Mouse (Mus musculus) limb, embryonic 14.5 days (tissue): Measurements from ENCODE around the gene Ttc39a. TPM values are rescaled to one million over a fixed set of nuclear protein-coding genes. Genes with fewer than 3 reads are reported as not detected.

Experiments
- ATAC-seq: fragments of 200-750 bp; cut with Nextera tagmentation; 2 replicates; pipeline ENCODE4 v1.8.0; 2017; ENCODE audit warnings: low read depth, moderate number of reproducible peaks, moderate TSS enrichment; ENCODE audit not compliant: low FRiP score
- DNase-seq: peaks from one replicate; pipeline ENCODE4 v3.0.0-alpha.2; 2015; ENCODE audit warnings: low spot score
- H3K27ac ChIP-seq: fragments of 300-500 bp; sonication (generic); replicated peaks from 2 replicates; pipeline ENCODE4 v1.5.1; 2014; ENCODE audit warnings: low read depth, mild to moderate bottlenecking, low read length, moderate library complexity, mixed read lengths
- H3K27me3 ChIP-seq: fragments of 300-500 bp; sonication (generic); 2 replicates; pipeline ENCODE4 v1.6.1; 2014; ENCODE audit warnings: low read length, mixed read lengths; ENCODE audit not compliant: control insufficient read depth, insufficient read depth
- H3K36me3 ChIP-seq: fragments of 300-500 bp; sonication (generic); 2 replicates; pipeline ENCODE4 v1.6.1; 2014; ENCODE audit warnings: mild to moderate bottlenecking, low read length, moderate library complexity, mixed read lengths; ENCODE audit not compliant: control insufficient read depth, insufficient read depth
- H3K4me1 ChIP-seq: fragments of 300-500 bp; sonication (generic); 2 replicates; pipeline ENCODE4 v1.6.1; 2014; ENCODE audit warnings: antibody characterized with exemption, low read length, mixed read lengths; ENCODE audit not compliant: control insufficient read depth, insufficient read depth
- H3K4me2 ChIP-seq: fragments of 300-500 bp; sonication (generic); replicated peaks from 2 replicates; pipeline ENCODE4 v1.6.1; 2014; ENCODE audit warnings: low read depth, mild to moderate bottlenecking, low read length, moderate library complexity; ENCODE audit not compliant: severe bottlenecking
- H3K4me3 ChIP-seq: fragments of 300-500 bp; sonication (generic); replicated peaks from 2 replicates; pipeline ENCODE4 v1.5.1; 2014; ENCODE audit warnings: low read length
- H3K9ac ChIP-seq: fragments of 300-500 bp; sonication (generic); 2 replicates; pipeline ENCODE4 v1.6.1; 2014; ENCODE audit warnings: mild to moderate bottlenecking, low read depth, low read length, moderate library complexity; ENCODE audit not compliant: severe bottlenecking
- H3K9me3 ChIP-seq: fragments of 300-500 bp; sonication (generic); 2 replicates; pipeline ENCODE4 v1.6.1; 2016; ENCODE audit warnings: low read length; ENCODE audit not compliant: control insufficient read depth
- POLR2A ChIP-seq: fragments of 200-500 bp; IDR thresholded peaks from 2 replicates; pipeline ENCODE4 v1.8.0; 2012; ENCODE audit warnings: inconsistent platforms, mild to moderate bottlenecking, moderate library complexity, borderline replicate concordance; ENCODE audit not compliant: insufficient read depth, insufficient read length; ENCODE audit errors: extremely low read depth
- WGBS: fragments of 180-500 bp; shearing (Covaris S2); extraction: QIAGEN DNeasy Blood & Tissue Kit; methylation state at CpG from one replicate; pipeline ENCODE4 v1.1.7; 2014; 5-methylcytosine and 5-hydroxymethylcytosine counted together
- polyA plus RNA-seq, 2 experiments: library from polyadenylated mRNA; depleted of rRNA in 1 of 2; stranded (reverse) in 1 of 2; unstranded in 1 of 2; fragments of >200 nt; fragmentation: Nextera tagmentation in 1 of 2; extraction: Ambion mirVana in 1 of 2; gene quantifications; 2 replicates each; pipeline versions ENCODE4 v1.2.1 to v1.2.3; 2012 to 2014

The Ttc39a gene
- polyA plus RNA-seq, 2 experiments = 4.3 to 5.4 TPM

DNA sequence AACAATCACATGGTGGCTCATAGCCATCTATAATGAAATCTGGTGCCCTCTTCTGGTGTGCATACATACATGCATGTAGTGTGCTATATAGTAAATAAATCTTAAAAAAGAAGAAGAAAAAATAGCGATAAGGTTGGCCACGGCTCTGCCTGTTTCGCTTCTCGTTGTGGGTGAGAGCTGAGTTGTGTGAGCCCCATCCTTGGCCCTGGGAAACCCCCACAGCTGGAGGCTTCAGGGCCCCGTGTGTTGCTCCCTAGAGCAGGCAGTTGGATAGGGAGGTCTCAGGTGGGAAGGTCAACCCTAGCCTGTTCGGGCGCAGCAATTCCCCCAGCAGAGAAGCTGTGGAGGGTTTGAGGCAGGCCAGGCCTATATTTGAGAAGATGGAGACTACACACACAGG lies 23.8 kb downstream of the Ttc39a start:
- H3K27ac ChIP-seq = no peak overlapping the region
- ATAC-seq = no peak
- no peak overlapping the region for H3K9ac ChIP-seq
- H3K4me1 ChIP-seq = peaks cover 3% of the 10 kb centered on the region; the same call in 1 of the 2 replicates
- DNase-seq = no peak
- H3K36me3 ChIP-seq = no peaks in the 10 kb centered on the region
- no peaks in the 10 kb centered on the region for H3K9me3 ChIP-seq
- no peaks in the 10 kb centered on the region for H3K27me3 ChIP-seq
- WGBS = 79% methylated on average over 7 of the region's 7 CpGs
- no peak overlapping the region for H3K4me2 ChIP-seq
- no peak overlapping the region for H3K4me3 ChIP-seq
- no peak for TF ChIP-seq POLR2A

- Histone ChIP-seq H3K4me2 (no peak overlapping the region), H3K36me3 (no peaks in the 10 kb centered on the region), H3K27me3 (no peaks in the 10 kb centered on the region), H3K4me3 (no peak overlapping the region), H3K9me3 (no peaks in the 10 kb centered on the region), H3K9ac (no peak overlapping the region), H3K27ac (no peak overlapping the region), H3K4me1 (peaks cover 3% of the 10 kb centered on the region; the same call in 1 of the 2 replicates)
- DNase-seq = peak; percentile 5
- ATAC-seq = peak; percentile 45; the same call in 1 of the 2 replicates
- WGBS = 46% methylated on average over 13 of the region's 13 CpGs
- TF ChIP-seq POLR2A = no peak
Measured at GRCm38 (mm10) chr4:109430854-109431253, 24.4 kb downstream of the Ttc39a start.

DNA sequence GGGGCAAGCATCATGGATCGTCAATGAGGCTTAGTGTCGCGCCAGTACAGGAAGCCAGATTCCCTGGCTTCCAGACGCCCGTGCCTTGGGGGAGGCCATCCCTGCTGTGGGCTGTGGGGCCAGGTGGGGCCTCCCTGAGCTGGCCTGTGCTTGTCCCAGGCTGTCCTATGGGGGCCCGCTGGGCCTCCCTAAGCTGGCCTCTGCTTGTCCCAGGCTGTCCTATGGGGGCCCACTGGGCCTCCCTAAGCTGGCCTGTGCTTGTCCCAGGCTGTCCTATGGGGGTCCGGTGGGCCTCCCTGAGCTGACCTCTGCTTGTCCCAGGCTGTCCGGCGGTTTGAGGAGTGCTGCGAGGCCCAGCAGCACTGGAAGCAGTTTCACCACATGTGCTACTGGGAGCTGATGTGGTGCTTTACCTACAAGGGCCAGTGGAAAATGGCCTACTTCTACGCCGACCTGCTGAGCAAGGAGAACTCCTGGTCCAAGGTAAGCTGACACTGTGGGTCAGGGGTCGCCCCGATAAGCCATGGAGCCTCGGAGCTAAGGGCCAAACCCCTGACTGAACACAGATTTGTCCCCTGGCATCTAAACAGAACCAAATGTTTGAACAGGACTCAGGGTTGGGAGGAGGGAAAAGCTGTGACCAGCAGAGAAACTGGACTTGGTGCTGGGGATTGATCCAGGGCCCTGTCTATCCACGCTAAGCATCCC lies 26.4 kb downstream of the Ttc39a start:
- DNase-seq (no peak), ATAC-seq (no peak)
- peak overlapping the region; percentile 21; the same call in 1 of the 2 replicates for H3K9ac ChIP-seq

DNA sequence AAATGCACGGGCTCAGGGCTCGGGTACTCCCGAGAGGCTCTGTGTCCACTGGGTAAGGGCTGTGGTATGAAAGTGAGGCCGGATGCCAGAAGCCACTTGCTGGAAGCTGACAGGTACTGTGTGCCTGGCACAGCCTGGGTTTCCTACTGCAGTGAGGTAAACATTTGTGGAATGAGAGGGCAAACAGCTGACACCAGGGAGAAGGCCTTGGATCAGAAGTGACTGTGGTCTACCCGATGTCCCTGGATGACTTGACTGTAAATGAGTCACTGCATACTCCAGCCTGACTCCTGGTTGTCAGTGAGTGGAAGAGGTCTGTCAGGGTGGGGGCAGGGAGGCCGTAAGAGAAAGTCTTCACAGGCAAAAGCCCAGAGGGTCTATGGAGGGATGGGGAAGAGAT lies 27.2 kb downstream of the Ttc39a start:
- Histone ChIP-seq H3K4me1 (peaks cover 3% of the 10 kb centered on the region; the same call in 1 of the 2 replicates), H3K9ac (no peak overlapping the region), H3K4me3 (no peak overlapping the region), H3K36me3 (no peaks in the 10 kb centered on the region), H3K27ac (no peak overlapping the region), H3K4me2 (no peak overlapping the region), H3K9me3 (no peaks in the 10 kb centered on the region), H3K27me3 (no peaks in the 10 kb centered on the region)
- TF ChIP-seq POLR2A = no peak
- ATAC-seq (no peak), DNase-seq (no peak)
- 53% methylated on average over 6 of the region's 6 CpGs for WGBS

More for the DNA sequence above, 26.4 kb downstream of the Ttc39a start:
- Histone ChIP-seq H3K27me3 (no peaks in the 10 kb centered on the region), H3K9me3 (no peaks in the 10 kb centered on the region), H3K36me3 (no peaks in the 10 kb centered on the region), H3K27ac (no peak overlapping the region), H3K4me3 (no peak overlapping the region), H3K4me1 (peaks cover 3% of the 10 kb centered on the region; the same call in 1 of the 2 replicates), H3K4me2 (no peak overlapping the region)
- 43% methylated on average over 16 of the region's 16 CpGs for WGBS
- TF ChIP-seq POLR2A = no peak

GRCm38 (mm10) chr4:109434256-109434655 lies 27.8 kb downstream of the Ttc39a start:
- H3K4me1 ChIP-seq = peaks cover 3% of the 10 kb centered on the region; the same call in 1 of the 2 replicates
- H3K9me3 ChIP-seq = no peaks in the 10 kb centered on the region
- no peak overlapping the region for H3K4me2 ChIP-seq
- H3K27ac ChIP-seq = no peak overlapping the region
- no peak for TF ChIP-seq POLR2A
- WGBS = 89% methylated on average over 1 of the region's 1 CpGs
- DNase-seq (no peak), ATAC-seq (no peak)
- no peaks in the 10 kb centered on the region for H3K27me3 ChIP-seq
- H3K9ac ChIP-seq = no peak overlapping the region
- 0 out of 2 replicates have a peak, but pooled peaks cover 3% of the 10 kb centered on the region for H3K36me3 ChIP-seq
- H3K4me3 ChIP-seq = no peak overlapping the region
